Mouse (Mus musculus) testis, adult 10 weeks (tissue): ENCODE data around the gene Vmn2r-ps159. TPM values are rescaled to one million over a fixed set of nuclear protein-coding genes. Genes with fewer than 3 reads are reported as not detected.

Source experiments
- polyA plus RNA-seq: library from polyadenylated mRNA; stranded (reverse); fragments of 350-450 nt; fragmentation: Illumina TruSeq; extraction: RNeasy Lipid Tissue Mini Kit (QIAGEN cat#74804); gene quantifications from one replicate; pipeline ENCODE4 v1.2.3, GENCODE M21; 2014; ENCODE audit warnings: low read depth, low replicate concordance

The Vmn2r-ps159 gene
- 0.77 TPM for polyA plus RNA-seq

GRCm38 (mm10) chr4:156330803-156331202, at the start of gene Vmn2r-ps159:
Gene Vmn2r-ps159, plus strand, starts transcription at chr4:156331103.

Other genes starting within 250 kb of the Vmn2r-ps159 start
- gene 9430015G10Rik, start 221.1 kb upstream of the Vmn2r-ps159 start, polyA plus RNA-seq, result 17.1 TPM
- not detected for gene Rnf223, start 200.6 kb upstream of the Vmn2r-ps159 start, polyA plus RNA-seq
- 1.8 TPM for gene Agrn, start 133.6 kb upstream of the Vmn2r-ps159 start, polyA plus RNA-seq
- gene Isg15, start 130.3 kb upstream of the Vmn2r-ps159 start, polyA plus RNA-seq, result not detected
- gene AW011738, start 127.8 kb upstream of the Vmn2r-ps159 start, polyA plus RNA-seq, result 0.14 TPM
- gene Perm1, start 115.2 kb upstream of the Vmn2r-ps159 start, polyA plus RNA-seq, result not detected
- 2.6 TPM for gene Plekhn1, start 96.2 kb upstream of the Vmn2r-ps159 start, polyA plus RNA-seq
- gene Noc2l, start 95.1 kb upstream of the Vmn2r-ps159 start, polyA plus RNA-seq, result 2.2 TPM
- gene Samd11, start 75.4 kb upstream of the Vmn2r-ps159 start, polyA plus RNA-seq, result 0.17 TPM